Mouse (Mus musculus) gastrocnemius, adult 2 months (tissue): ENCODE measurements around the gene Chrne. TPM values are rescaled to one million over a fixed set of nuclear protein-coding genes. Genes with fewer than 3 reads are reported as not detected.

Experiments
- DNase-seq: peaks from one replicate; pipeline ENCODE4 v3.0.0; 2022
- H3K27ac ChIP-seq: fragments of 200-600 bp; 2 replicates; pipeline ENCODE4 v1.8.1; 2022; ENCODE audit warnings: mild to moderate bottlenecking
- H3K4me3 ChIP-seq: fragments of 200-600 bp; 2 replicates; pipeline ENCODE4 v1.8.1; 2022; ENCODE audit warnings: mild to moderate bottlenecking, moderate library complexity
- CTCF ChIP-seq: fragments of 200-600 bp; IDR thresholded peaks from 2 replicates; pipeline ENCODE4 v1.8.1; 2022; ENCODE audit warnings: antibody characterized with exemption, mild to moderate bottlenecking, moderate library complexity
- intact Hi-C: fragments of 180-260 bp; cut with DNase I; formaldehyde crosslinking; loops from one replicate; pipeline ENCODE4 v1.15.1; 2025
- total RNA-seq, 2 experiments: library from RNA; stranded (reverse); gene quantifications; 2 replicates each; pipeline ENCODE4 v1.2.3; 2021

Gene Chrne
- total RNA-seq, 2 experiments from 2014 or later = 11.0 to 18.4 TPM

DNA sequence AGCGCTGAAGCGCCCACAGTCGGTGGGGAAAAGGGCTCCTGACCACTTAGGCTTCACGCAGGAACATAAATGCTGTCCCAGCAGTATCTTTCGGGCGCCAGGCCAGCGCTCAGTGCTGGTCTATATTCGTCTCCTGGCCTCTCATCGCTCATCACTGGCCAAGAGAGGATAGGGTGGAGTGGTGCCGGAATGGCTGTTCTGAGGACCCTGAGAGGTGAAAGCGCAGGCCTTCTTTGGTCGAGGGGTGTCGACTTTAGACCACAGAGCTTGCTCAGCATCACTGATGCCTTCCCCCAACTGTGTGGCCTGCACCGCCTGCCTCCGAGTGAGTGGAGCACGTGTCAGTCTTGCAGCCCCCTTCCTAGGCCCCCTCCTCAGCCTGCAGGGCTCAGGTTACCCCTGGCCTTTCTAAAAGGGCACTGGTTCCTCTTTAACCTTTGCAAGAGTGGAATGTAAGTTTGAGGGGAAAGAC lies 37.5 kb upstream of the Chrne start:
- intact Hi-C loops = no loop called here
- no peak for TF ChIP-seq CTCF
- Histone ChIP-seq H3K4me3 (peak overlapping the region; percentile 94), H3K27ac (peak overlapping the region; percentile 92)
- DNase-seq = peak; percentile 95

DNA sequence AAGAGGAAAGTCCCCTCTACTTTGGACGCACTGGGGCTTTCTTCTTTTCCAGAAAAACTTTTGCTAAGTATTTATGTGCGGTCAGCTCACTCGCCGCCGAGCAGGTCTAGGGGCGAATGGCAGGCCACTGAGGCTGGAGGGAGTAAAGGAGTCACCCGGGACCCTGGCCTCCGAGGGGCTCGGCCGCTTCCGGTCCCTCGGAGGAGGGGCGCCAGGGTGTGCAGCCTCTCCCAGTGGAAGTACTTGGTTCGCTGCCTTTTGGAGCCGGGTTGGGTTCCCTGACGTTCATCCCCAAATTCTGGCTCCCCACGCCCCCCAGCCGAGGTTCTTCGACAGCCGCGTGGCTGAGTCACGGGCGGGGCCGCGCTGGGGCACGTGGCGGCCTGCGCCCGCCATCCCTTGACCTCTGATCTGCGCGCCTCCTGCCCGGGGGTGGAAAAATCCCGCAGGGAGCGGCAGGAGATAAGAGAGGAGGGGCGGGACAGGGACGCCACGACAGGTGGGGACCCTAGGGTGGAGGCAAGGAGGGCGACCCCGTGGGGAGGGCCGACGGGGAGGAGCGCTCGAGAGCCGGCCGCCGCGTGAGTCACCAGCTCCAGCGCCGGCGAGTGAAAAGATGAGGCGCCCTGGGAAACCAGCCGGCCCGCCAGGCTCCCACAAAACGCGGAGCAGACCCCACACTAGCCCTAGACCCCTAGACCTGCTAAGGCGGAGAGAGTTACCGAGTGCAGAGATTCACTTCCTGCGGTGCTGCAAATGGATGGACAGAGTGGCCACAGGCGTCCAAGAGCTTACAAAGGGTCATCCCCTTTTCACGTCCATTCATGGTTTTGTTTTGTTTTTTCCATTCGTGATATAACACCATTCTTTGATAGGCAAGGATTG lies 36.8 kb upstream of the Chrne start:
- intact Hi-C loops = loop anchor here (2.0 kb wide), 2 partner anchors 13 to 45 kb away; partner anchors contain the start of genes Inca1, Kif1c and Spag7
- peak overlapping the region; percentile 94 for H3K4me3 ChIP-seq
- DNase-seq = peak; percentile 85
- TF ChIP-seq CTCF = no peak
- H3K27ac ChIP-seq = peak overlapping the region; percentile 92

DNA sequence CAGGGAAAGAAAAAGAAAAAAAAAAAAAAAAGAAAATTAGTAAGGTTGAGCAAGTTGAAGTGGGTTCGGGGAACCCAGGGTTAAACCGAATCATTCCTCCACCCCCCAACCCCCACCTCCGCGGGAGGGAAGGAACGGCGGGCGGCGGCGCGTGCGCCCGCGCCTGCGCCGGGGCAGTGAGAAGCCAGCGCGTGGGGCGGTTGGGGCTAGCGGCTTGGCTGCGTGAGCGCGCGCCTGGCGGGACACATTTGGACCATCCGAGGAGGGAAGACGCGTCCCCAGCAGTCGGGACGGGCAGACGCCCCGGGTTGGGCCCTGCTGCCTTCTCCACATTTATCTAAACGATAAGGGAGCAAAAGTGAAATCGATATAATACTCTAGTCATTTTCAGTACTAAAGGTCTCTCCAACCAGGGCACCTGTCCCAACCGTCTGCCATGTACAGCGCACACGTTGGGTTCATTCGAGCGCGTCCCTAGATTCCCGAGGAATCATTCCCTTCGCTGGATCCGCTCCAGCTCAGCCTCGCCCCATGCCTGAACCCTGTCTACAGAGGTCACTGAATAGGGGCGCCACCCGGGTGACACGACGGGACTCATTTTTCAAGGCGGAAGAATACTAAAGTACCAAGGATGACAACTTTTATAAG lies 36.0 kb upstream of the Chrne start:
- no peak for TF ChIP-seq CTCF
- intact Hi-C loops = loop anchor here (1.0 to 2.0 kb wide), 3 partner anchors 14 to 46 kb away; partner anchors contain the start of genes Camta2, Inca1, Kif1c and Spag7
- peak; percentile 93 for DNase-seq
- Histone ChIP-seq H3K27ac (peak overlapping the region; percentile 92), H3K4me3 (peak overlapping the region; percentile 94)

DNA sequence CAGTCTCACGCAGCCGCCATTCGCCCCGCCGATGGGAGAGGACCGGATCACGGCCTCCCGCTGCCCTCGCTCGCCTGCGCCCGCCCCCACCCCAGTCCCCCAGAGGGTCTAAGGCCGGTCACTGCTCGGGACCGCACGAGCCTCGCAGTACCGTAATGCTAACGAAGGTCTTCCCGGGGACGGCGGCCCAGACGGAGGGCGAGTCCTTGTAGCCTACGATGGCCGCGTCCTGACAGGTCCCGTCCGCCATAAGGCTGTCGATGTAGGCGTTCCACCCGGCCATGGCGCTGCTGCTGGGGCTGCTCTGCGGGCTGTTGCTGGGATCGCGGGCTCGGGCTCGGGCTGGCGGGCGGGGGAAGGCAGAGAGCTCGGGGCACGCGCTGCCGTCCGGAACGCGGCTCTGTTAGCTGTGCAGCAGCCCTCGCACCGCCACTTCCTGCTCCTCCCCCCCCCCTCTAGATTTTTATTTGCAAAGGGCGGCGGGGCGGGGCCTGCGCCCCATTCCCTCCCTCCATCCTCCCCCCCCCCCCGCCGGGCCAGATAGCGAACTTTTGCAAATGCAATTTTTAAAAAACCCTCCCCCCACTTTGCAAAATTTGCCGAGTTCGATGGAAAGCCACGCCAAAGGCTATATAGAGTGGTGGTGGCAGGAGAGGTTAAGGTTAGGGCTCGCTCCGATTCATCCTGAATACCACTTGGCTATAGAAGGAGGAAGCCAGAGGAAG lies 35.3 kb upstream of the Chrne start, which contains the start of gene Pfn1:
Pfn1 (minus strand) TSS at position 447 of the 725 bp plus-strand sequence.
- Histone ChIP-seq H3K27ac (peak within 1 kb of the TSS; percentile 92), H3K4me3 (peak within 1 kb of the TSS; percentile 94)
- DNase-seq = peak; percentile 88
- intact Hi-C loops = loop anchor here (1.0 to 2.0 kb wide), 3 partner anchors 14 to 46 kb away; partner anchors contain the start of genes Camta2, Inca1, Kif1c and Spag7
- no peak for TF ChIP-seq CTCF

DNA sequence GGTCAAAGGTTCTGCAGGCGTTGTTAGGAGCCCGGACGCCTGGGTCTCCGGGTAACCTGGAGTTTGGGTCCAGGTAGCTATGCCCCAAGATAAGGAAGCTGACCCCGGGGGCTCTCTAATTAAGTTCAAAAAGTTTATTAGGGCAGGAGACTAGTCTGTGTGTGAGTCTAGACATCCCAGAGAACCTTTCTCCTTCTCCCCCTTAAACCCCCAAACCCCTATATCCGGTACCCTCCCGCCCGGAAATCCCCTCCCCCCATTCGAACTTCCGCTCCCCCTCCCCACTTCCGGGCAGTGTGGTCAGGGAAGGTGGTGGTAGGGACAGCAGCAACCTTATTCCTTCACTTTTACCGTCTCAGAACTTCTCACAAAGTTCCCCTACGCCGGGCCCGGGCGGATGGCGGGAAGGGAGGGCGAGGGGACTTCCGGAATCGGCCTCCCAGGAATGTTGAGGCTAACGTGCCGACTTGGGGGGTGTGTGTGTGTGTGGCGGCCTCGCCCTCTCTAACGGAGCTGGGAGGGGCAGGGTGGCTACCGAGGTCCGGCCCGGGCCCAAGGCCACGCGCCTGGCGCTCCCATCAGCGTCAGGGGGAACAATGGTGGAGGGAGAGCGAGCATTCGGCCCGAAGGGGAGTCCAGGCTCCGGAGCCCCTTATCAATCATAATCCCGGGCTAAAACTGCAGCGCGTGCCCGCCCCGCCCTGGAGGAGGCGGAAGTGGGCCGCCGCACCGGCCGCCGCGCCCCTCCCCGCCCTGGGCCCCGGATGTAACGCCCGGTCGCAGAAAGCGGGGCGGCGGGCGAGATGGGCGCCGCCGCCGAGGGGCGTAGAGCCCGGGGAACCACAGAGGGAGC lies 34.6 kb upstream of the Chrne start:
- TF ChIP-seq CTCF = no peak
- intact Hi-C loops = loop anchor here (1.0 to 2.0 kb wide), 3 partner anchors 15 to 47 kb away; partner anchors contain the start of genes Camta2, Inca1, Kif1c and Spag7
- peak overlapping the region; percentile 92 for H3K27ac ChIP-seq

DNA sequence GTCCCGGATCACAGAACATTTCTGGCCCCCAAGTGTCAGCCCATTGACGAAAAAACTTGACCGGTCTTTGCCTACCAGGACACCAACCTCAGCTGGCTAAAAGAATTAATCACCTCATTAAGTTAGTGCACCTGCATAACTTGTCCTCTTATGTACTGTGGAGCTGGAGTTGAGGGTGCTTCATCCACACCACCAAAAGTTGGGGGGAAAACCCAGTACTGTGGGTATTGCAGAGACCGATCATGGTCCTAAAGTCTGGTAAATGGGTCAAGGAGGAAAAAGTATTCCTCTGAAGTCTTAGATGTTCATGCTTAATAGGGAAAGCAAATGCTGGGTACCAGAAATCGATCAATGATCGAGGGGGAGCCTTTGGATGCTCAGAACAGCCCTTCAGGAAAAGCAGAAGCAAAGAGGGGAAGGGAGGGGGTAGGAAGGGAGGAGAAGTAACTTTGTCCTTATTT lies 33.9 kb upstream of the Chrne start:
- TF ChIP-seq CTCF = no peak
- Histone ChIP-seq H3K4me3 (peak overlapping the region; percentile 94), H3K27ac (peak overlapping the region; percentile 92)
- no peak for DNase-seq
- intact Hi-C loops = no loop called here

More for the DNA sequence above, 34.6 kb upstream of the Chrne start:
- H3K4me3 ChIP-seq = peak overlapping the region; percentile 94
- DNase-seq = peak; percentile 80

DNA sequence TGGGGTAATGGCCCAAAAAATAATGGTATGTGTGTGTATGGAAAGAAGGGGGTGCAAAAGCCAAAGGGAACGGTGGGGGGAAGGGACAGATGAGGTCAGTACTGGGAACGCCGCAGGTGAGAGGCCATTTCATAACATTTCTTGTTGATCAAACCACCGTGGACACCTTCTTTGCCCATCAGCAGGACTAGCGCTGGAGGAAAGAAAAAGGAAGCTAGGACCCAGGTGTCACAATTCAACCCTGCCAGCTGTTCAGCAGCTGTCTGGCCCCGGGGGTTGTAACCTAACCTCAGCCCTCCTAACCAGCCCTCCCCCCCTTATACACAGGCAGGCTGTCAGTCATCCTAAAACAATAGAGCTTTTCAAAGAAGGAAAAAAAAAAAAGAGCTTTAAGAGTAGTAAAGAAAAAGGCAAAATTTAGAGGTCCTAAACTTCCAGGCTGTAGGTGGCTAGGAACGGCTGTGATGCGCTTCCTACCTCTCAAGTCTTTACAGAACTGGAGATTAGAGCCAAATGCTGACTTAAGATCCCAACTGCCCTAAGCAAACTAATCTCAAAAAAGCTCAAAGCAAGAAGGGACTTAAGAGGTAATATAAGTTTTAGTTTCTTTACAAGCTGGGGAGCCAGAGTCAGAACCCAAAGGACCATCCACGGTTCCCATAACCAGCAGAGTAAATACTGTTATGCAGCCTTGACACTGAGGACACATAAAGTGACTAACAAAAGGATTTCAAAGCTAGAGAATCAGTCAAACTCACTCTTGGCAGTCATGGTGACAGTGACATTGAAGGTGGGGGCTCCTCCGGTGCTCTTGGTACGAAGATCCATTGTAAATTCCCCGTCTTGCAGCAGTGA lies 33.2 kb upstream of the Chrne start:
- peak overlapping the region; percentile 94 for H3K4me3 ChIP-seq
- no peak for DNase-seq
- peak overlapping the region; percentile 92 for H3K27ac ChIP-seq
- intact Hi-C loops = no loop called here
- TF ChIP-seq CTCF = no peak

DNA sequence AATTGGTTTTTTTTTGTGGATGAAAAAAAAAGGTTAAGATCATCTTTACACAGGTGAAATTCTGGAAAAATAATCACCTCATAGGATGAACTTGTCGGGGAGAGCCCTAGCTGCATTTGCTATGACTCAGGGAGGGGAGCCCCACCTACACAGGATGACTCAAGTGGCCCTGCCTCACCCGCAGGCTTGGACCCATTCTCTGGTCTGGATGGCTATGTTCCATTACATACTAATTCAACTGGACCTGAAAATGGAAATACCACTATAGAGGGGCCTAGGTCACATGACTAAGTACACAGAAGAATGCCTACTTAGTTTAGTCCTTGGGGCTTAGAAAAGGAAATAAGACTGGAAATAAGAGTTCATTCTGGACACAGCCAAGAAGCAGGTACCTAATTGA lies 32.4 kb upstream of the Chrne start:
- TF ChIP-seq CTCF = no peak
- DNase-seq = no peak
- Histone ChIP-seq H3K4me3 (peak overlapping the region; percentile 94), H3K27ac (peak overlapping the region; percentile 92)
- intact Hi-C loops = no loop called here

DNA sequence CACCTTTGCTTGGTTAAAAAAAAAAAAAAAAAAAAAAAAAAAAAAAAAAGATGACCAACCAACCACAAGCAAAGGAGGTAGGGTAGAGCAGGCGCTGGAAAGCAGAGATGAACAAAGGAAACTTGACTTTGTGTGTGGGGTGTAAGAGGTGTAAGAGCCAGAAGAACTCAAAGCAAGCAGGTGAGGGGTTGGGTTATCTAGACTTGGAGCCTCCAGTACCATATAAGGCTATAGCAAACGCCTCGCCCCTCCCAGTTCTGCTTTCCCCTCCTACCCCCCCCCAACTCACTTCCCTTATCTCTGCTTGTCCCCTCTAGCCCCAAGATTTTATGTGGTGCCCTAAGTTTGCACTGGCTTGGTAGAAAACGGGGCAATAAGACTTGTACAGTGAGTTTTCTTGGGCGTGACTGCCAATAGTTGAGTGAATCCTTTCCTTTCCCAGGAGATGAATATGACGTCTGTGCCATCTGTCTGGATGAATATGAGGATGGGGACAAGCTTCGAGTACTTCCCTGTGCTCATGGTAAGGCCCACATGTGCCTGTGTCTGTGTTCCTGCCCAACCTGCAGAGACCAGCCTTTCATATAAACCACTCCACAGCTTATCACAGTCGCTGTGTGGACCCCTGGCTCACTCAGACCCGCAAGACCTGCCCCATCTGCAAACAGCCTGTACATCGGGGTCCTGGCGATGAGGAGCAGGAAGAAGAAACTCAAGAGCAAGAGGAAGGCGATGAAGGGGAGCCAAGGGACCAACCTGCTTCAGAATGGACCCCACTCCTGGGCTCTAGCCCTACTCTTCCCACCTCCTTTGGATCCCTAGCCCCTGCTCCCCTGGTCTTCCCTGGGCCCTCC lies 31.5 kb upstream of the Chrne start:
- intact Hi-C loops = no loop called here
- Histone ChIP-seq H3K27ac (peak overlapping the region; percentile 92), H3K4me3 (peak overlapping the region; percentile 38)
- TF ChIP-seq CTCF = no peak
- DNase-seq = no peak
